Mouse (Mus musculus): ENCODE results near the gene Col4a2.

DNA sequence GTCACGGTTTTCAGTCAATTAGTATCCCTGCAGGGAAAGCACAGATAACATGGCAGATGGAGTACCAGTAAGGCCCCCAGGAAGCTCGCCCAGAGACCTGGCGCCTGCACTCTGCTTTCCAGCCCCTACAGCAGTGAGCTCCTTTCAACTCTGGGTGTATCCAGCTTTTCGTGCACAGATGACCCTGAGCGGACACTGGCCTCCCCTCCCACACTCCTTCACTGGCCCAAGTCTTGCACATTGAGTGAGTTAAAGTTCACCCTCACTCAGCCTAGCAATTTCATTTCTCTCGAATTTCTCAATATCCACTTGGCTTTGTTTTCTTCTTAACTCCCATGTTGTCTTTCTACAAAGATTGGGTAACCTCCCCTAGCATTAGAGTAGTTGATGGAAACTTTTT is 24.3 kb upstream of the Col4a2 start:
- TF ChIP-seq CTCF (IDR thresholded peaks at IDR 0.05) (no peak), EP300 (IDR thresholded peaks at IDR 0.05) (no peak)
